18 mouse cellular contexts compared by ENCODE assay signal in the genomic region with DNA sequence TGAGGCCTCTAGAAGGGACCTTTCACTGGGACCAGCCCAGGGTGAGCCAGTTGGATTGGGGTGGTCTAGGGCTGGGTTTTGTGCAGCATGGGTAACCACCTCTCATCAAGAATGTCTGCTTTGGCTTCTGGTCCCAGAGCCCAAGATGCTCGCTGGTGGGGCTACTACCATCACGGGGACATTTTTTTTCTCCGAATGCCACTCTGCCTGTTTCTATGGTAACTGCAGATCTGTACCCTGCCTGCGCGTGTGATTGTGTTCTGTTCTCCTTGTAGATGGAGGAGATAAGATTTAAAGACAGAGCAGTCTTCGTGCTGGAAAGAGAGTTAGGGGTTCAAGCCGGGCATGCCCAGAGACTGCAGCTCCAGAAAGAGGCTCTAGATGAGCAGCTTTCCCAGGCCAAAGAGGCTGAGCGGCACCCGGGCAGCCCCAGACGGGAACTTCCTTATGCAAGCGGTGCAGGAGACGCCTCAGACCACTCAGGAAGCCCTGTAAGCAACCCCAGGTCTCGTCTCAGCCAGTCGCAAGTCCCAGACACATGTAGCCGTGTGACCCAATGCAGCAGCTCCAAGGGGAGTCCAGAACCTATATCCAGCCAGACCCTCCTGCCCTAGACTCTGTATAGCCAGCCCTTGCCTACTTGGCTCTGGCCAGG.
A peak's percentile ranks its signal among the peaks of the same experiment; 100 is the strongest.
DNase-seq lines count a peak whose midpoint lies in the region; ATAC-seq lines count a peak whose summit lies in the region.
"Had no signal": no experiment of that assay in that cellular context is flagged by ENCODE, and none has a peak within 500 bp of the region (broad histone marks: within the 10 kb centered on the region; RNA-seq: fewer than 3 reads in every experiment).

No protein-coding gene starts in this region.

- ATAC-seq in midbrain, embryonic 14.5 days (ENCODE audit: low FRiP score, low TSS enrichment) = no peak
- ATAC-seq in midbrain, embryonic 11.5 days (ENCODE audit: low FRiP score) = no peak
- peak; percentile 53 for ATAC-seq in megakaryocyte, adult 5-6 weeks (ENCODE audit: poor library complexity, severe bottlenecking)
- ATAC-seq: inflammation-experienced regulatory T-cells, adult 6 months; liver, embryonic 12.5 days had no signal

- H3K4me2 ChIP-seq in midbrain, embryonic 14.5 days (ENCODE audit: low read length) = no peak overlapping the region
- no peak overlapping the region for H3K4me2 ChIP-seq in midbrain, embryonic 11.5 days
- H3K4me2 ChIP-seq: embryonic facial prominence, embryonic 15.5 days; heart, embryonic 12.5 days; limb, embryonic 12.5 days; liver, embryonic 12.5 days; lung, embryonic 14.5 days had no signal

- no peaks in the 10 kb centered on the region for H3K9me3 ChIP-seq in midbrain, embryonic 14.5 days (ENCODE audit: control insufficient read depth, low read length)
- no peaks in the 10 kb centered on the region for H3K9me3 ChIP-seq in midbrain, embryonic 11.5 days (ENCODE audit: control insufficient read depth, low read length)
- H3K9me3 ChIP-seq: embryonic facial prominence, embryonic 15.5 days; heart, embryonic 12.5 days; limb, embryonic 12.5 days; liver, embryonic 12.5 days had no signal

- no peak overlapping the region for H3K27ac ChIP-seq in midbrain, embryonic 14.5 days (replicated peaks; ENCODE audit: low read depth, low read length)
- H3K27ac ChIP-seq in midbrain, embryonic 11.5 days (ENCODE audit: low read depth, low read length) = no peak overlapping the region
- H3K27ac ChIP-seq: embryonic facial prominence, embryonic 15.5 days; liver, embryonic 12.5 days had no signal

- WGBS in midbrain, embryonic 14.5 days = 56% methylated on average over 15 of the region's 15 CpGs
- 69% methylated on average over 15 of the region's 15 CpGs for WGBS in midbrain, embryonic 11.5 days

- no peaks in the 10 kb centered on the region for H3K36me3 ChIP-seq in midbrain, embryonic 14.5 days (ENCODE audit: control insufficient read depth, insufficient read depth, low read length)
- H3K36me3 ChIP-seq in midbrain, embryonic 11.5 days (ENCODE audit: control insufficient read depth, insufficient read depth, low read length) = no peaks in the 10 kb centered on the region
- H3K36me3 ChIP-seq: embryonic facial prominence, embryonic 15.5 days; heart, embryonic 12.5 days; limb, embryonic 12.5 days; liver, embryonic 12.5 days had no signal

- H3K9ac ChIP-seq in midbrain, embryonic 14.5 days (replicated peaks; ENCODE audit: low read length) = no peak overlapping the region
- H3K9ac ChIP-seq in midbrain, embryonic 11.5 days (ENCODE audit: low read length) = no peak overlapping the region
- H3K9ac ChIP-seq: embryonic facial prominence, embryonic 15.5 days; heart, embryonic 12.5 days; limb, embryonic 12.5 days; liver, embryonic 12.5 days; lung, embryonic 14.5 days had no signal

- no peak overlapping the region for H3K4me3 ChIP-seq in midbrain, embryonic 14.5 days (replicated peaks; ENCODE audit: low read depth, low read length)
- no peak overlapping the region for H3K4me3 ChIP-seq in midbrain, embryonic 11.5 days (ENCODE audit: low read depth, low read length)
- H3K4me3 ChIP-seq: embryonic facial prominence, embryonic 15.5 days; heart, embryonic 12.5 days; limb, embryonic 12.5 days; liver, embryonic 12.5 days had no signal

- intact Hi-C loops in heart, postnatal 14 days (cut with DNase I) = no loop called here

- no peaks in the 10 kb centered on the region for H3K27me3 ChIP-seq in midbrain, embryonic 14.5 days (ENCODE audit: control insufficient read depth, insufficient read depth, low read length)
- H3K27me3 ChIP-seq in midbrain, embryonic 11.5 days (ENCODE audit: control insufficient read depth, insufficient read depth, low read length) = no peaks in the 10 kb centered on the region
- H3K27me3 ChIP-seq: embryonic facial prominence, embryonic 15.5 days had no signal

- DNase-seq in heart, adult 11 months = peak; percentile 70
- no peak for DNase-seq in heart, postnatal 14 days
- peak; percentile 44 for DNase-seq in midbrain, embryonic 14.5 days
- DNase-seq in midbrain, embryonic 11.5 days (ENCODE audit: low spot score, missing footprints) = no peak
- no peak for DNase-seq in cerebellum, adult 11 months
- no peak for DNase-seq in right cerebral cortex, postnatal 14 days
- DNase-seq: adrenal gland, adult 2 months; cerebellum, adult 9-11 months; kidney, adult 2 months; kidney, postnatal 10 days; lung, embryonic 14.5 days; lung, postnatal 4 days had no signal

- 0 out of 2 replicates have a peak, but pooled peaks cover 5% of the 10 kb centered on the region for H3K4me1 ChIP-seq in midbrain, embryonic 14.5 days (ENCODE audit: control insufficient read depth, insufficient read depth, low read length)
- H3K4me1 ChIP-seq in midbrain, embryonic 11.5 days (ENCODE audit: control insufficient read depth, insufficient read depth, low read length) = peaks cover 5% of the 10 kb centered on the region; the same call in 1 of the 2 replicates

Comparison
In these comparisons a context has a peak if more than half of its experiments do, and no peak if none do; other contexts are left out.
1. DNase-seq: peak in heart, adult 11 months (single experiment) and midbrain, embryonic 14.5 days (single experiment); none in heart, postnatal 14 days (0 of 2), midbrain, embryonic 11.5 days (single experiment), cerebellum, adult 11 months (single experiment) and right cerebral cortex, postnatal 14 days (single experiment).